Mouse (Mus musculus): ENCODE data around the gene Tmem121.

The Tmem121 gene

GRCm38 (mm10) chr12:113185442-113186291 is at the start of gene Tmem121:
TSS of gene Tmem121 (plus strand) at chr12:113185930.
- peak; percentile 31 for DNase-seq (ENCODE audit: low spot score)

GRCm38 (mm10) chr12:113136492-113137020 is 49.2 kb upstream of the Tmem121 start:
- DNase-seq (ENCODE audit: low spot score), result no peak

- DNase-seq (ENCODE audit: low spot score), result no peak
These were observed 48.2 kb upstream of the Tmem121 start for GRCm38 (mm10) chr12:113137260-113138213.

- no peak for DNase-seq (ENCODE audit: low spot score)
These were observed 47.4 kb upstream of the Tmem121 start for GRCm38 (mm10) chr12:113138291-113138690.

- peak; percentile 43 for DNase-seq (ENCODE audit: low spot score)
These were observed 46.5 kb upstream of the Tmem121 start for GRCm38 (mm10) chr12:113138901-113139864.

- DNase-seq (ENCODE audit: low spot score), result peak; percentile 89
These were observed 45.7 kb upstream of the Tmem121 start, which contains the start of gene Crip2 for GRCm38 (mm10) chr12:113139908-113140615. TSS of gene Crip2 (plus strand) at chr12:113140236.

GRCm38 (mm10) chr12:113140616-113141411 is 44.9 kb upstream of the Tmem121 start:
- DNase-seq (ENCODE audit: low spot score), result peak; percentile 39

- DNase-seq (ENCODE audit: low spot score), result peak; percentile 41
These were observed 44.2 kb upstream of the Tmem121 start for GRCm38 (mm10) chr12:113141531-113141973.

GRCm38 (mm10) chr12:113142021-113142975 is 43.4 kb upstream of the Tmem121 start:
- peak; percentile 71 for DNase-seq (ENCODE audit: low spot score)

- DNase-seq (ENCODE audit: low spot score), result no peak
These were observed 42.6 kb upstream of the Tmem121 start for GRCm38 (mm10) chr12:113143164-113143563.

- DNase-seq (ENCODE audit: low spot score), result no peak
These were observed 41.6 kb upstream of the Tmem121 start for GRCm38 (mm10) chr12:113144001-113144756.

- DNase-seq (ENCODE audit: low spot score), result no peak
These were observed 40.8 kb upstream of the Tmem121 start for GRCm38 (mm10) chr12:113144886-113145285.

- DNase-seq (ENCODE audit: low spot score), result no peak
These were observed 40.1 kb upstream of the Tmem121 start for GRCm38 (mm10) chr12:113145591-113145990.

- peak; percentile 84 for DNase-seq (ENCODE audit: low spot score)
These were observed 39.3 kb upstream of the Tmem121 start, which contains the start of gene Crip1 for GRCm38 (mm10) chr12:113146112-113147057. TSS of gene Crip1 (plus strand) at chr12:113146316.

GRCm38 (mm10) chr12:113147481-113147880 is 38.2 kb upstream of the Tmem121 start:
- peak; percentile 41 for DNase-seq (ENCODE audit: low spot score)

GRCm38 (mm10) chr12:113148381-113149035 is 37.2 kb upstream of the Tmem121 start:
- no peak for DNase-seq (ENCODE audit: low spot score)

Data from ovary, postnatal 36 days (tissue).